Mouse (Mus musculus) intestine, embryonic 16.5 days (tissue): ENCODE data around the gene Mgat4d. TPM values are rescaled to one million over a fixed set of nuclear protein-coding genes. Genes with fewer than 3 reads are reported as not detected.

Experiments used
- ATAC-seq: fragments of 200-750 bp; cut with Nextera tagmentation; 2 replicates; pipeline ENCODE4 v1.8.0; 2017; ENCODE audit warnings: moderate TSS enrichment, moderate library complexity
- H3K27ac ChIP-seq: fragments of 300-500 bp; sonication (generic); 2 replicates; pipeline ENCODE4 v1.5.1; 2014; ENCODE audit warnings: mild to moderate bottlenecking, low read length
- H3K27me3 ChIP-seq: fragments of 300-500 bp; sonication (generic); replicated peaks from 2 replicates; pipeline ENCODE4 v1.6.1; 2014; ENCODE audit warnings: low read length, control low read depth, mixed read lengths; ENCODE audit not compliant: control insufficient read depth, insufficient read depth
- H3K36me3 ChIP-seq: fragments of 300-500 bp; sonication (generic); 2 replicates; pipeline ENCODE4 v1.6.1; 2014; ENCODE audit warnings: low read length, control low read depth; ENCODE audit not compliant: control insufficient read depth, insufficient read depth
- H3K4me1 ChIP-seq: fragments of 300-500 bp; sonication (generic); 2 replicates; pipeline ENCODE4 v1.6.1; 2014; ENCODE audit warnings: low read length, control low read depth, mixed read lengths; ENCODE audit not compliant: control insufficient read depth, insufficient read depth
- H3K4me2 ChIP-seq: fragments of 300-500 bp; sonication (generic); 2 replicates; pipeline ENCODE4 v1.6.1; 2014; ENCODE audit warnings: low read depth, low read length, control low read depth
- H3K4me3 ChIP-seq: fragments of 300-500 bp; sonication (generic); 2 replicates; pipeline ENCODE4 v1.5.1; 2014; ENCODE audit warnings: mild to moderate bottlenecking, low read length
- H3K9ac ChIP-seq: fragments of 300-500 bp; sonication (generic); 2 replicates; pipeline ENCODE4 v1.6.1; 2014; ENCODE audit warnings: low read depth, low read length
- H3K9me3 ChIP-seq: fragments of 300-500 bp; sonication (generic); 2 replicates; pipeline ENCODE4 v1.6.1; 2016; ENCODE audit warnings: low read length, control low read depth; ENCODE audit not compliant: control insufficient read depth
- WGBS: fragments of 180-500 bp; shearing (Covaris S2); extraction: QIAGEN DNeasy Blood & Tissue Kit; methylation state at CpG from one replicate; pipeline ENCODE4 v1.1.7; 2014; 5-methylcytosine and 5-hydroxymethylcytosine counted together
- polyA plus RNA-seq: library from polyadenylated mRNA; unstranded; fragments of >200 nt; fragmentation: Nextera tagmentation; extraction: Ambion mirVana; gene quantifications from 2 replicates; pipeline ENCODE4 v1.2.1, GENCODE M21; 2015

Mgat4d gene
- polyA plus RNA-seq, 1 experiment from 2014 or later, result not detected

GRCm38 (mm10) chr8:83406836-83407235 is 58.6 kb downstream of the Mgat4d start:
- Histone ChIP-seq H3K4me2 (no peak overlapping the region), H3K9me3 (no peaks in the 10 kb centered on the region), H3K4me1 (no peaks in the 10 kb centered on the region), H3K4me3 (no peak overlapping the region), H3K27me3 (no peaks in the 10 kb centered on the region), H3K9ac (no peak overlapping the region), H3K27ac (no peak overlapping the region), H3K36me3 (no peaks in the 10 kb centered on the region)
- 48% methylated on average over 6 of the region's 6 CpGs for WGBS
- ATAC-seq, result no peak

GRCm38 (mm10) chr8:83408496-83408895 is 60.2 kb downstream of the Mgat4d start:
- Histone ChIP-seq H3K9ac (no peak overlapping the region), H3K9me3 (no peaks in the 10 kb centered on the region), H3K27me3 (no peaks in the 10 kb centered on the region), H3K27ac (no peak overlapping the region), H3K4me2 (no peak overlapping the region), H3K4me3 (no peak overlapping the region), H3K36me3 (no peaks in the 10 kb centered on the region), H3K4me1 (no peaks in the 10 kb centered on the region)
- WGBS, result 79% methylated on average over 7 of the region's 7 CpGs
- ATAC-seq, result no peak

- WGBS, result 95% methylated on average over 15 of the region's 15 CpGs
Observed at GRCm38 (mm10) chr8:83416878-83417277, 68.6 kb downstream of the Mgat4d start.

GRCm38 (mm10) chr8:83417970-83418369 is 69.7 kb downstream of the Mgat4d start:
- Histone ChIP-seq H3K27me3 (no peaks in the 10 kb centered on the region), H3K36me3 (no peaks in the 10 kb centered on the region), H3K4me3 (no peak overlapping the region), H3K4me1 (no peaks in the 10 kb centered on the region), H3K27ac (no peak overlapping the region), H3K4me2 (no peak overlapping the region), H3K9me3 (no peaks in the 10 kb centered on the region), H3K9ac (no peak overlapping the region)
- 78% methylated on average over 6 of the region's 6 CpGs for WGBS
- no peak for ATAC-seq

More at GRCm38 (mm10) chr8:83416878-83417277, 68.6 kb downstream of the Mgat4d start:
- Histone ChIP-seq H3K36me3 (no peaks in the 10 kb centered on the region), H3K9ac (no peak overlapping the region), H3K4me2 (no peak overlapping the region), H3K4me3 (no peak overlapping the region), H3K4me1 (no peaks in the 10 kb centered on the region), H3K9me3 (no peaks in the 10 kb centered on the region), H3K27ac (no peak overlapping the region), H3K27me3 (no peaks in the 10 kb centered on the region)
- no peak for ATAC-seq

- H3K27me3 ChIP-seq, result no peaks in the 10 kb centered on the region
- no peak overlapping the region for H3K4me3 ChIP-seq
- no peak for ATAC-seq
- no peak overlapping the region for H3K9ac ChIP-seq
- H3K9me3 ChIP-seq, result no peaks in the 10 kb centered on the region
- H3K4me1 ChIP-seq, result no peaks in the 10 kb centered on the region
- no peak overlapping the region for H3K4me2 ChIP-seq
- no peak overlapping the region for H3K27ac ChIP-seq
- 84% methylated on average over 11 of the region's 11 CpGs for WGBS
- H3K36me3 ChIP-seq, result no peaks in the 10 kb centered on the region
Observed at GRCm38 (mm10) chr8:83418805-83419516, 70.7 kb downstream of the Mgat4d start.

- no peaks in the 10 kb centered on the region for H3K36me3 ChIP-seq
- H3K27ac ChIP-seq, result no peak overlapping the region
- H3K4me1 ChIP-seq, result no peaks in the 10 kb centered on the region
- WGBS, result 95% methylated on average over 1 of the region's 1 CpGs
- no peaks in the 10 kb centered on the region for H3K27me3 ChIP-seq
- H3K4me2 ChIP-seq, result no peak overlapping the region
- ATAC-seq, result no peak
- H3K9ac ChIP-seq, result no peak overlapping the region
- H3K9me3 ChIP-seq, result no peaks in the 10 kb centered on the region
- H3K4me3 ChIP-seq, result no peak overlapping the region
Observed at GRCm38 (mm10) chr8:83421354-83421753, 73.1 kb downstream of the Mgat4d start.

GRCm38 (mm10) chr8:83423032-83423825 is 75.0 kb downstream of the Mgat4d start:
- Histone ChIP-seq H3K9ac (no peak overlapping the region), H3K27ac (no peak overlapping the region), H3K9me3 (no peaks in the 10 kb centered on the region), H3K4me3 (no peak overlapping the region), H3K4me1 (no peaks in the 10 kb centered on the region), H3K4me2 (no peak overlapping the region), H3K36me3 (no peaks in the 10 kb centered on the region), H3K27me3 (no peaks in the 10 kb centered on the region)
- 77% methylated on average over 13 of the region's 13 CpGs for WGBS
- no peak; the same call in 1 of the 2 replicates for ATAC-seq

- Histone ChIP-seq H3K36me3 (no peaks in the 10 kb centered on the region), H3K4me1 (no peaks in the 10 kb centered on the region), H3K27ac (no peak overlapping the region), H3K4me3 (no peak overlapping the region), H3K9ac (no peak overlapping the region), H3K27me3 (no peaks in the 10 kb centered on the region), H3K9me3 (no peaks in the 10 kb centered on the region), H3K4me2 (no peak overlapping the region)
- 88% methylated on average over 6 of the region's 6 CpGs for whole genome bisulfite sequencing
- ATAC-seq, result no peak
Observed at GRCm38 (mm10) chr8:83425202-83425601, 76.9 kb downstream of the Mgat4d start.

- Histone ChIP-seq H3K9ac (no peak overlapping the region), H3K4me2 (no peak overlapping the region), H3K4me1 (no peaks in the 10 kb centered on the region), H3K4me3 (no peak overlapping the region), H3K27ac (no peak overlapping the region), H3K36me3 (no peaks in the 10 kb centered on the region), H3K9me3 (no peaks in the 10 kb centered on the region), H3K27me3 (no peaks in the 10 kb centered on the region)
- WGBS, result 57% methylated on average over 11 of the region's 11 CpGs
- ATAC-seq, result no peak
Observed at GRCm38 (mm10) chr8:83426104-83426759, 78.0 kb downstream of the Mgat4d start.
